Mouse (Mus musculus) cerebellum, adult (tissue): Measurements from ENCODE around the gene LTO1.

Experiments used
- ATAC-seq: cut with Nextera tagmentation; 2 replicates; pipeline ENCODE4 v1.9.2; 2017; ENCODE audit warnings: mild to moderate bottlenecking, moderate library complexity, mixed read lengths; ENCODE audit not compliant: insufficient number of reproducible peaks, low FRiP score, low TSS enrichment

LTO1 gene

DNA sequence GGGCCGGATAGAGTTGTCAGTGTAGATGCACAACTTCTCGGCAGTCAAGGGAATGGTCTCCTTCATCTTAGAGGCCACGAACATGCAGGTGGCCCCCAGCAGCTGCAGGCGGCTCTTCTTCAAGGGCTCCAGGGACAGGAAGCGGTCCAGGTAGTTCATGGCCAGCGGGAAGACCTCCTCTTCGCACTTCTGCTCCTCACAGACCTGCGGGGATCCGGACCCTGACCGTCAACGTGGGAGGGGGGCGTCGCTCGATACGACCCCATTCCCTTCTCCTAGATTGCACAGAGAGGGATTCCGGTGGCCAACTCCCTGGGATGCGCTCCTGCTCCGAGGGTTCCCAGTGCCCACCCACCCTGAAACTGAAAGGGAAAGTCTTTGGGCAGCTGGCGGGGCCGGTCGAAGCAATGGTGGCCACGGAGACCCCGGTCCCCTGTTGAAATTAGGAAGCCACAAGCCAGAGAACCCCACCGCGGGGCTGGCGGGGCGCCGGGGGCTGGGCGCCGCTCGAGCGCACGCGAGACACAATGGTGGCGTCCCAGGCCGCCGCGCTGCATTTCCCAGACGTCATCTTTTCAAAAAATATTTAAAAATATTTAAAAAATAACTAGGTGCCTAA lies 23.1 kb downstream of the LTO1 start:
- ATAC-seq: no peak

- ATAC-seq: no peak
These were observed 23.9 kb downstream of the LTO1 start for GRCm38 (mm10) chr7:144938661-144939343.

DNA sequence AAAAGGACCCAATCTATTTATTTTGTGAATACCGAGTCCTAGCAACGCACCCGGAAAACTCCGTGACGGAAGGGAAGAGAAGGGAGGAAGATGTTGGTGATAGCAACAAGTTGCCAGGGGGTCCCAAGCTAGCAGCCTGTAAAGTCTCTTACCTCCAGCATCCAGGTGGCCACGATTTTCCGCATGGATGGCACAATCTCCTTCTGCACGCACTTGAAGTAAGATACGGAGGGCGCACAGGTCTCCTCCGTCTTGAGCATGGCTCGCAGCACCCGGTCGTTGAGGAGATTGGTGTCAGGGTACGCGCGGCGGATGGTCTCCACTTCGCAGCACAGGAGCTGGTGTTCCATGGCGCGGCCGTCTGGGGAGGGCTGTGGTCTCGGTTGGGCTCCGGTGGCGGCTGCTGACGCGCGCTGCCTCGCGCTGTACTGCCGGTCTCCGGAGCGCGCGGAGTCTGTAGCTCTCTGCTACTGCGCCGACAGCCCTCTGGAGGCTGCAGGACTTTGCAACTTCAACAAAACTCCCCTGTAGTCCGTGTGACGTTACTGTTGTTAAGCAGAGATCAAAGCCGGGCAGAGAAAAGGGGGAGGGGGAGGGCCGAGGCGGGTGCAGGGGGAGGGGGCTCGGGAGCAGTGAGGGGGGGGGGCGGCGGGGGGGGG lies 24.6 kb downstream of the LTO1 start, which contains the start of gene Ccnd1:
Ccnd1 (minus strand) TSS at position 582 of the 659 bp plus-strand sequence.
- ATAC-seq: no peak

DNA sequence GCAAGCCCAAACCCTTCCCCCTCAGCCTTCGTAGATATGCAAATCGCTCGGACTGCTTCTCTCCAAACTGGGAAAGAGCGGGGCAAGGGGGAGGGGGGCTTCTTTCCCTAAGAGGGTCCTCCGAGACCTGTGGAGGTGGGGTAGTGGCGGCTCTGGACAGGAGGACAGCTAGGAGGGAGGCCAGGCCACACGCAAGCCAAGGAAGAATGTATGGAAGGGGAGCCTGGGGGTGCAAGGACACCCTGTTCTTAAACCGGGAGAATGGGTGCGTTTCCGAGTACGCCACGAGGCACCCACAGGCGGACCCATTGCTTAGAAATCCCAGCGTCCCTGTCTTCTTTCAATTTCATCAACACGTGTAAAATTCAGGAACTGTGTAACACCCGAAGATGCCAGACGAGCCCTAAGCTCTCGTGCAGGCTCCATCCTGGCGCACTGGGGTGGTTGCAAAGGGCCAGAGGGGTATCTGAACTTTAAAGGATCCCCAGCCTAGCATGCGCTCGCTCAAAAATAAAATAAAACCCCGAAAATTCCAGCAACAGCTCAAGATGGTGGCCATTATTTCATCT lies 25.2 kb downstream of the LTO1 start:
- no peak for ATAC-seq

- no peak for ATAC-seq
These were observed 25.7 kb downstream of the LTO1 start for GRCm38 (mm10) chr7:144940585-144940984.

DNA sequence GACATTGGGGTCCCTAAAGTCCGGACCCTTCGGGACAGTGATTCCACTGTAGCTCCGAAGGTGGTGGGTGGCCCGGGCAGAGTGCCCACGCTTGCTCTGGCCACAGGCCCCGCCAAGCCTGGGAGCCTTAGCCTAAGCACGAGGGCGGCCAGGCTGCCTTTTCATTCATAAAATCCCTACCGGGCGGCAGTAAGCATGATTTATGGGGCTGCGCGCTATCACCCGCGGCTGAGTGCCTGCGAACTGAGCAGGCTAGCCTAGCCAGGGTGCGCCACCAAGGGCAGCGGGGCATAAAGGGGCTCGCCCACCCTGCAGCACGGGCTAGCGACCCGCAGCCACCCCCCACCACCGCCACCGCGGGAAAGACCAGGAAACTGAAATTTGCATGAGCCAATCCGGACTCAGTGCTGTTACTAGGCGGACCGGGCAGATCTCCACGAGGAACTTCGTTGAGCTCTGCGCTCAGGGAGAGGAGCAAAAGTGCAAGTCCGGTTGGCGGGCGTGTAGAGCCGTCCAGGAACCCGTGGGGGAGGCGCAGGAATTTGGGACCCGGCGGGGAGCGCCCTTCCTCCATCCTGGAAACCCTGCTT lies 26.4 kb downstream of the LTO1 start:
- no peak for ATAC-seq

DNA sequence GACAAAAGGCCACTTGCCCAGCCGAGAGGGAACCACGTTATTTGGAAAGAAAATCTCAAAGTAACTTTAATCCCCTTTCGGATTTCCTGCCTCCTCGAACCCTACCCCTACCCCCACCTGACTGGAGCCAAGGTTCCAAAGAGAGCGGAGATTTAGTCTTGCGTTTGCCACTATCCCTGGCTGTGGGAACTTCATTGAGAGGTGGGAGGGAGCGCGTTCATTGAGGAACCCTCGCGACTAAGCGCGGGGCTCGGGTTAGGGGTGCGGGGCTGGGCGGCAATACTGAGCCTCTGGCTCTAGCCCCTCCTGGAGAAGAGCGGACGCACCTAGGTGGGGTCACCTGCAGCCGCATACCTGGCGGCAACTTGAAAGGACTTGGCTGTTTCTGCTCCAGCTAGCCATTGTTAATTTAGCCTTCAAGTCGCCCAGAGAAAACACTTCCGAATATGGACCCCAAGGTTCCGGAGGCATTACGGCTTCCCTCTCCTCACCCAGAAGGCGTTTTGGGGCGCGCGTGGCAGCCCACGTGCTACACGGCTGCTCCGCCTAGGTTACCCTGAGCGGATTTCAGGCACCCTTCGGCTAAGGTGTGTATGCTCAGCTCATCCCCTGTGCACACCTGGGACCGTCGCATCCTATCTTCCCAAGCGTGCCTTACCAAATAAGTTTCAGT lies 27.3 kb downstream of the LTO1 start:
- no peak for ATAC-seq

DNA sequence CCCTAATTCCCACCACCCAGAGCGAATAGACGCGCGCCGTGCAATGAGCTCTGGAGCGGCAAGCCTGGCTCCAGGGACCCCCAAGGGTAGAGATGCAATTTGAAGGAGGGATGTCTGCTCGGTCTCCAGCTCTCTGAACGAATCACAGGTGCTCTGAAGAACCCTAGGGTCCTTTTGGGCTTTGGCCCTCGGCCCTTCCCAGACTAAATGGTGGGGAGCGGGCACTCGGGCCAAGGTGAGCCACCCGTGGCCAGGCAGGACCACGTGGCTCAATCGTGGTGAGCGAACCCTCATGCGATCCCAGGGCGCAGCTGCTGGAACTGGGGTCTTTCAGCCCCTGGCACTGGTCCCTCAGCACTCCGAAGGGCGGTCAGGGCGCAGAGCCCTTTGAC lies 27.8 kb downstream of the LTO1 start:
- no peak for ATAC-seq

DNA sequence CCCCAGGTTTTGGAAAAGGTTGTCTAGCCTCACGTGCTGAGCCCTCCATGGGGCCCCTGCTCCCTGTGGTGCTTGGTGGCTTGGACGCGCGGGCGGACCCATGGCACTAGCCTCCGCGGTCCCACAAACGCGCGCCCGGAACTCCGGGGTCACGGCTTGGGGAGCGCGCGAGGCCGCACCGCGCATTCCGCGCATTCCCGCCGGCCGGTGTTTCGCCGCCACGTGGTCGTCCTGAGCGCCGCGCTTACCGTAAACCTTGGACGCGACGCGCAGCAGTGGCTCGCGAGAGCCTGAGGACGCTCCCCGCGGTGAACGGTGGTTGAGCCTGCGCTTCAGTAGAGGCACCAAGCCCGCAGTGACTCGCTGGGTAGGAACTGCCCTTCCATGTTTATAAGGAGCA lies 28.4 kb downstream of the LTO1 start:
- no peak for ATAC-seq

DNA sequence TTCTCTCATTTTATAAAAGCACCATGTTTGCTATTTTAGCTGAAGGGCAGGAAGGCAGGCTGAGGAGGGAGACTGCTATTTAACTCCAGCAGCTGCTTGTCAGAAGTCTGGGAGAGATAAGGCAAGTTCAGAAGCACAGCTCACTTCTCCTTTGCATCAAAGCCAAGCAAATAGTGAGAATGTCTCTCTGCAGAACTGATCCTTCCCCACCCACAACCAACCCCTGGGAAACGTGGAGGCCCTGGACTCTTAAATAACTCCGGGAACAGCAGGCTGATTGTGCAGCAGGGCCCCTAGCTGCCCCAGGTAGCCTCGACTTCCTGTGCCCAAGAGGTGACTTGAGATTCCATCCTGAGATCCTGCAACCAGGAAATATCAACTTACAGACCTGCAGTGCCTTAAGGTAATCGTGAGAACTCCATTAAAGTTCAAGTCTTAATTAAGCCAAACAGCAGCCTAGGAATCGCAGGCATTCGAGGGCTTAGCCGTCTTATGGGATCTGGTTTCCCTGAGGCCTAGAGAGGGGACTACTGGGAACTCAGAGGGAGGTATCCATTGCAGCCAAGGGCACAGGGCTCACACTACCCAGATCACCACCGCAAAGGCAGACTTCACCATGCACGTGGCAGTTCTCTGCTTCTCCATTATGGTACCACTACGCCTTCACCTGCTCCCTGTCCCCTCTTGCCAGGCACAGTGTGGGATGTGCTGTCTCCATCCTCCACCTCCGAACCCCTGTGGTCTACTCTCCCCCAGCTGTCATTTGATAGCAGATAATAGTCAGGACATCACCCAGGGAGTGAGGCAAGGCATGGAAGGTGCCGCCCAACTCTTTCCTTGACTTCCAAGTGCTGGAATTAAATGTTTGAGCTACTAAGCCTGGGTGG lies 43.9 kb downstream of the LTO1 start:
- ATAC-seq: no peak

- ATAC-seq: no peak
These were observed 49.0 kb downstream of the LTO1 start for GRCm38 (mm10) chr7:144963911-144964310.

DNA sequence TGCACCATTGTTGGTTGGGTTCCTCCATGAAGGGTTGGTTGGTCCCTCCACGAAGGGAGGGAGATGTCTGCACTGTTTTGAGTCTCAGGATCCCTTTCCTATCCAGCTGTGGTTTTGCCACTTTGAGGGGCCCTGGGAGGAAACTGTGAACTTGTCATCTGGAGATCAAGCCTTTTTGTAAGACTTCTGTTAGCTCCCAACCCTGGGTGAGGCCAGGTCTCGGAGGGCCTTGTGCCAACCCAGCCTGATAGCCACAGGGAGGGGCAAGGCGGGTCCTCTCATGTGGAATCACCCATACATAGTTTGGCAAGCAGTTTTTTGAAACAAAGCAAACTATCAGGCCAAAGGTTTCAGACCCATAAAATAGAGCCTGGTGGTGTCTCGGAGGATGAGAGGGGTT lies 49.4 kb downstream of the LTO1 start:
- no peak for ATAC-seq

DNA sequence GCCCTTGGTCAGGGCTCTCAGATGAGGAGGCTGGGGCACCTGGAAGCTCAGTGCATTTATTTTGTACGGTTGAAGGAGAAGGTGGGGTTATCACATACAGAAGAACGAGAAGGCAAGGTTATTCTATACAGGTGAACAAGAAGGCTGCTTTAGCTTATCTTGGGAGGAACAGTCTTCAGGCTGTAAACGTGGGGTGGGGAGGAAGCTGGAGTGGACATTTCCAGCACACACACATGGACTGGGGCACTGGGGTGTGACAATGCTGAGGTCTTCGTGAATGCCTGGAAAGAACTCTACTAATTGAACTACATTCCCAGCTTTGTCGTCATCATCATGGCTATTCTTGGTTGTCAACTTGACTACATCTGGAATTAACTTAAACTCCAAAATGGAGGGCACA lies 51.0 kb downstream of the LTO1 start:
- ATAC-seq: no peak

GRCm38 (mm10) chr7:144970997-144971768 lies 56.3 kb downstream of the LTO1 start:
- ATAC-seq: no peak

GRCm38 (mm10) chr7:144971769-144972168 lies 56.9 kb downstream of the LTO1 start:
- no peak for ATAC-seq

- no peak for ATAC-seq
These were observed 58.6 kb downstream of the LTO1 start for GRCm38 (mm10) chr7:144973461-144973860.

DNA sequence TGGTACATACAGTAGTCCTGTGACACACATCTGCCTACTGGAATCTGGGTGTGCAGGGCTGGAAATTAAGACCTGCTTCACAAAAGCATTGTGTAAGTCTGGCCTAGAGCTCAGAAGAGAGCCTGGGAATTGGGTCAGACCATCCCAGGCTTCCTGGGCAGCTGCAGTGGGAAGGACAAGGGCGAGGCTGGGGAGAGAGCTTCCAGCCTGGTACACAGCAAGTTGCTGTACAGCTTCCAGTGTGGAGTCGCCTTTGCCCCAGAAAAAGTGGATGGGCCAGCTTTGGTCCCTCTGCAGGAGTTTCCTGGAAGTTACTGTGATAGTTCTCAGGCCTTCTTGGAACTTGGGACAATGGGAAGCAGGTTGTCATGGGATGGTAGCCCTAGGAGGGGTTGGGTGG lies 62.2 kb downstream of the LTO1 start:
- no peak for ATAC-seq

GRCm38 (mm10) chr7:144979814-144980213 lies 64.9 kb downstream of the LTO1 start:
- ATAC-seq: no peak
